Mouse (Mus musculus) CH12.LX (cell line): ENCODE results near the gene C1ql2.

ENCODE experiments used
- BHLHE40 ChIP-seq: IDR thresholded peaks from 2 replicates; pipeline ENCODE4 v1.6.1; 2011; ENCODE audit warnings: mild to moderate bottlenecking, low read depth, low read length, improper control_type of control experiment
- CHD2 ChIP-seq: IDR thresholded peaks from 2 replicates; pipeline ENCODE4 v1.6.1; 2011; ENCODE audit warnings: low read length, improper control_type of control experiment
- CTCF ChIP-seq, 2 experiments: IDR thresholded peaks in 1 of 2; conservative IDR thresholded peaks in 1 of 2; 2 replicates each; pipeline ENCODE4 v1.5.1; 2011 to 2012; ENCODE audit warnings: low read depth in 2 of 2, low read length in 2 of 2, improper control_type of control experiment in 1 of 2, inconsistent platforms in 1 of 2, mild to moderate bottlenecking in 1 of 2, moderate library complexity in 1 of 2
- EP300 ChIP-seq: IDR thresholded peaks from 2 replicates; pipeline ENCODE4 v1.6.1; 2011; ENCODE audit warnings: low read length, improper control_type of control experiment
- JUN ChIP-seq: IDR thresholded peaks from 2 replicates; pipeline ENCODE4 v1.6.1; 2011; ENCODE audit warnings: low read depth, mild to moderate bottlenecking, low read length, improper control_type of control experiment, moderate library complexity; ENCODE audit not compliant: insufficient read depth
- KAT2A ChIP-seq: IDR thresholded peaks from 2 replicates; pipeline ENCODE4 v1.6.1; 2012; ENCODE audit warnings: low read length, improper control_type of control experiment, inconsistent platforms; ENCODE audit not compliant: insufficient replicate concordance
- MYC ChIP-seq: IDR thresholded peaks from 2 replicates; pipeline ENCODE4 v1.6.1; 2011; ENCODE audit warnings: low read depth, mild to moderate bottlenecking, improper control_type of control experiment, low read length
- NRF1 ChIP-seq: IDR thresholded peaks from 2 replicates; pipeline ENCODE4 v1.6.1; 2014; ENCODE audit warnings: low read depth, mild to moderate bottlenecking, inconsistent platforms, low read length, improper control_type of control experiment, moderate library complexity
- POLR2A ChIP-seq: IDR thresholded peaks from 2 replicates; pipeline ENCODE4 v1.6.1; 2011; ENCODE audit warnings: low read depth, mild to moderate bottlenecking, improper control_type of control experiment, low read length
- USF1 ChIP-seq: IDR thresholded peaks from 2 replicates; pipeline ENCODE4 v1.6.1; 2014; ENCODE audit warnings: low read depth, mild to moderate bottlenecking, inconsistent platforms, low read length, improper control_type of control experiment
- ZKSCAN1 ChIP-seq: IDR thresholded peaks from 2 replicates; pipeline ENCODE4 v1.6.1; 2012; ENCODE audit warnings: low read depth, inconsistent platforms, low read length, improper control_type of control experiment, borderline replicate concordance
- ZNF384 ChIP-seq: IDR thresholded peaks from 2 replicates; pipeline ENCODE4 v1.6.1; 2012; ENCODE audit warnings: low read depth, low read length, improper control_type of control experiment, inconsistent platforms

GRCm38 (mm10) chr1:120327714-120328113 is 12.7 kb upstream of the C1ql2 start:
- TF ChIP-seq CTCF (conservative IDR thresholded peaks at IDR 0.05 in 1 of 2, IDR thresholded peaks at IDR 0.05 in 1 of 2; ENCODE audit: low read depth in 2 of 2, low read length in 2 of 2) = peak; percentile 65 to 82
- no peak for TF ChIP-seq CHD2
- no peak for TF ChIP-seq JUN
- no peak for TF ChIP-seq POLR2A
- no peak for TF ChIP-seq BHLHE40
- TF ChIP-seq NRF1 = no peak
- TF ChIP-seq USF1 = no peak
- no peak for TF ChIP-seq MYC
- no peak for TF ChIP-seq KAT2A
- no peak for TF ChIP-seq ZKSCAN1
- no peak for TF ChIP-seq ZNF384
- TF ChIP-seq EP300 = no peak
